Mouse (Mus musculus) ZHBTc4 (cell line): Measurements from ENCODE around the gene Actl9.
A peak's percentile ranks its signal among the peaks of the same experiment; 100 is the strongest.

Source experiments
- DNase-seq: peaks from one replicate; pipeline ENCODE4 v3.0.0-alpha.2; 2011; ENCODE audit warnings: low read depth, low spot score

The Actl9 gene

GRCm38 (mm10) chr17:33432019-33432946 is at the start of gene Actl9:
Gene Actl9 (plus strand): TSS chr17:33432896.
- no peak for DNase-seq

- DNase-seq: no peak
Observed at GRCm38 (mm10) chr17:33385705-33386104, 47.0 kb upstream of the Actl9 start.

GRCm38 (mm10) chr17:33392271-33392670 is 40.4 kb upstream of the Actl9 start:
- no peak for DNase-seq

GRCm38 (mm10) chr17:33394182-33395034 is 38.3 kb upstream of the Actl9 start, which contains the start of gene Zfp101:
Gene Zfp101 (minus strand): TSS chr17:33394641.
- peak; percentile 95 for DNase-seq

- peak; percentile 87 for DNase-seq
Observed at GRCm38 (mm10) chr17:33439148-33439547, 6.5 kb downstream of the Actl9 start.

- no peak for DNase-seq
Observed at GRCm38 (mm10) chr17:33439922-33440321, 7.2 kb downstream of the Actl9 start.

- DNase-seq: no peak
Observed at GRCm38 (mm10) chr17:33441159-33441558, 8.5 kb downstream of the Actl9 start.

- DNase-seq: no peak
Observed at GRCm38 (mm10) chr17:33456631-33457030, 23.9 kb downstream of the Actl9 start.

- no peak for DNase-seq
Observed at GRCm38 (mm10) chr17:33471206-33471605, 38.5 kb downstream of the Actl9 start.
